Mouse (Mus musculus) myocyte (in vitro differentiated cells): ENCODE data around the gene Traf4.

Source experiments
- CEBPB ChIP-seq: IDR thresholded peaks from 2 replicates; pipeline ENCODE4 v1.6.1; 2011; ENCODE audit warnings: mild to moderate bottlenecking, moderate library complexity; ENCODE audit not compliant: poor library complexity, insufficient read depth, severe bottlenecking
- E2F4 ChIP-seq: IDR thresholded peaks from one replicate; pipeline ENCODE4 v1.6.1; 2011; ENCODE audit warnings: mild to moderate bottlenecking, control low read depth, moderate library complexity; ENCODE audit not compliant: insufficient read depth
- MAX ChIP-seq: IDR thresholded peaks from one replicate; pipeline ENCODE4 v1.6.1; 2011; ENCODE audit warnings: low read depth, mild to moderate bottlenecking, control low read depth
- MYOD1 ChIP-seq, 3 experiments: IDR thresholded peaks; one replicate each; pipeline ENCODE4 v1.6.1; 2011; ENCODE audit warnings: control low read depth in 2 of 3, low read depth in 2 of 3, mild to moderate bottlenecking in 2 of 3, moderate library complexity in 1 of 3; ENCODE audit not compliant: insufficient read length in 2 of 3, control insufficient read depth in 1 of 3
- MYOG ChIP-seq, 3 experiments: IDR thresholded peaks; one replicate each; pipeline ENCODE4 v1.6.1; 2011; ENCODE audit warnings: control low read depth in 2 of 3, low read depth in 2 of 3, mild to moderate bottlenecking in 2 of 3; ENCODE audit not compliant: insufficient read length in 2 of 3, control insufficient read depth in 1 of 3, insufficient read depth in 1 of 3
- POLR2A ChIP-seq: IDR thresholded peaks from one replicate; pipeline ENCODE4 v1.6.1; 2011; ENCODE audit warnings: low read depth, mild to moderate bottlenecking, control low read depth, moderate library complexity; ENCODE audit not compliant: insufficient read length
- POLR2AphosphoS2 ChIP-seq: IDR thresholded peaks from one replicate; pipeline ENCODE4 v1.6.1; 2011; ENCODE audit warnings: low read depth, control low read depth; ENCODE audit not compliant: insufficient read length
- REST ChIP-seq: IDR thresholded peaks from one replicate; pipeline ENCODE4 v1.6.1; 2011; ENCODE audit warnings: mild to moderate bottlenecking, control low read depth, moderate library complexity; ENCODE audit not compliant: insufficient read depth, insufficient read length
- SRF ChIP-seq: IDR thresholded peaks from one replicate; pipeline ENCODE4 v1.6.1; 2011; ENCODE audit warnings: low read depth; ENCODE audit not compliant: control insufficient read depth, insufficient read length
- TCF12 ChIP-seq: IDR thresholded peaks from one replicate; pipeline ENCODE4 v1.6.1; 2011; ENCODE audit warnings: mild to moderate bottlenecking, control low read depth; ENCODE audit not compliant: poor library complexity, insufficient read depth, severe bottlenecking
- TCF3 ChIP-seq: IDR thresholded peaks from one replicate; pipeline ENCODE4 v1.6.1; 2011; ENCODE audit warnings: low read depth, control low read depth; ENCODE audit not compliant: insufficient read length
- USF1 ChIP-seq: IDR thresholded peaks from one replicate; pipeline ENCODE4 v1.6.1; 2011; ENCODE audit warnings: low read depth, mild to moderate bottlenecking, control low read depth, moderate library complexity

DNA sequence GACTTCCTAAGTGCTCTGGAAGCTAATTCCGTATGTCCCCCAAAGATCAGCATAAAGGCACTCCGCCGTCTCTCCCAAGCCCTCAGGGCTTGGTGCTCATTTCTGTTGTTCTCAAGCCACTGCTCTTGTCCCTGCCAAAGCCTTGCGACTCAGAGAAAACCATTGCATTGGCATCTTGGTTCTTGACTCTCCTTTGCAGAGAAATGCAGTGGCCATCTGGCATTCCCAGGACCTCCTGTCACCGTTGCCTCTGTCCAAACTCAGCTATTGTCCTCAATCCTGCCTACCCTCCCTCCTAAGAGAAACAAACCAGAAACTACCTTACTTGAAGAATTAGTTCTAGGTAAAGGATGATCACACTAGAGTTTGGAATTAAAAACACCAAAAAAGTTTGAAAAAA lies 9.7 kb downstream of the Traf4 start:
- TF ChIP-seq E2F4 (no peak), POLR2AphosphoS2 (no peak), POLR2A (no peak), MAX (no peak), USF1 (no peak), TCF12 (no peak), SRF (no peak), MYOG (IDR thresholded peaks at IDR 0.05; ENCODE audit: control insufficient read depth in 1 of 3, insufficient read depth in 1 of 3, insufficient read length in 2 of 3, low read depth in 2 of 3) (no peak), REST (no peak), CEBPB (no peak), MYOD1 (IDR thresholded peaks at IDR 0.05; ENCODE audit: control insufficient read depth in 1 of 3, insufficient read length in 2 of 3, low read depth in 2 of 3) (no peak), TCF3 (no peak)
